Mouse (Mus musculus): ENCODE data around the gene Spata32. TPM values are rescaled to one million over a fixed set of nuclear protein-coding genes. Genes with fewer than 3 reads are reported as not detected.

Spata32 gene
- polyA plus RNA-seq, 1 experiment from 2014 or later: not detected

DNA sequence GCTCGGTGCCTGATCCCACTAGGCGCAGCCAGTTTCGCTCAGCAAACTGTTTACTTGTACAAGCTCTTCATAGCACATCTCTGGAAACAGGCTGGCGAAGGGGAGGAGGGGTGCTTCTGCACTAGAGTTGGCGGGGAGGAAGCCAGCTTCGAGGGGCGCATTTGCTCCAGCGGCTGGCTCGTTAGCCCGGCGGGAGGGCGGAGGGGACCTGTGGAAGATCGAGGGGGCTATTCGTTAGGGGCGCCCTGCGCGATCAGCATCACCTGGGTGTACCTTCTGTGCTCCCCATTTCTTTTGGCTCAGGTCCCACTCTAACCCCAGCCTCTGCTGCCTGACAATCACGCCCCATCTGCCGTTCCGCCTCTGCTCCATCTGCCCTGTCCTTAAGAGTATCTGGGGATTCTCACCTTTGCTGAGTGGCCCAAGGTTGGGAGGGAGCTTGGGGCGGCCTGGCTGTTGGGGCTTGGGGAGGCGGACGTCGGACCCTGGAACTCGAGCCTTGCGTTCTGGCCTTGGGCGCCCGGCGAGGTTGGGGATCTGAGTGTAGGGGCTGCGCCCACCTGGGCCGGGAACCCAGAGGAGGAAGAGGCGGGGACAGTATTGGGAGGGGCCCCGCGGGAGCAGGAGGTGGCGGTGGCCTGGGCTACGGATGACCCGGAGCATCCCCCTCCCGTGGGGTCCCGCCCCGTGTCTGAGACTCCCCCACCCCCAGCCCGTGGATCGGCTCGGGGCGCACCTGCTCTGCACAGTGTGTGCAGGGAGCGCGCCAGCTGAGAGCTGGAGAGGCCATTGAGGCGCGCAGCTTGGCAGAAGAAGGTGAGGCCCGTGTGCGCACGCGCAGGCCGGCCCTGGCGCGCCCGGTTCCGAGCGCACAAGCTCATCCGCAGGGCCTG is 19.1 kb downstream of the Spata32 start:
- no peaks in the 10 kb centered on the region for H3K9me3 ChIP-seq (replicated peaks)
- H3K36me3 ChIP-seq: no peaks in the 10 kb centered on the region
- no peaks in the 10 kb centered on the region for H3K4me1 ChIP-seq
- peak overlapping the region; percentile 19; the same call in 1 of the 2 replicates for H3K4me3 ChIP-seq
- H3K27ac ChIP-seq: no peak overlapping the region
- no peak overlapping the region for H3K9ac ChIP-seq
- peaks cover 78% of the 10 kb centered on the region for H3K27me3 ChIP-seq (replicated peaks)
- ATAC-seq: no peak
- WGBS (ENCODE audit: insufficient replicate concordance): 34% methylated on average over 56 of the region's 59 CpGs
- peak overlapping the region; percentile 51 for H3K4me2 ChIP-seq

DNA sequence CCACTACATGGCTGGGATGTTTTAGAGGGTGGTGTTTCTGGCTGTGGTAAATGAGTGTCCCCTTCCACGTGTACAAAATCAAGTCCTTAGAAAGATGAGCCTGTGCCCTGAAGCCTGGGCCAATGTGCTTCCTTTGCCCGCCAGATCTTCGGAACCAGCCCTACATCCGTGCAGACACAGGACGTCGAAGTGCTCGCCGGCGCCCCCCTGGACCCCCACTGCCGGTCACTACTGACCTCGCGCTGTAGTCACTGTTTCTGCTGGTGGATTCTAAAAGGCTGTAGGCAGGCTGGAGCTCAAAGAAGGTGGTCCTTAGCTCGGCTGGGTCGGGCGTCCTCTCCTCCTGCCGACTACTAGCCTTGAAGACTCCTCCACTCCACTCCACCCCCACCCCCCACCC is 19.9 kb downstream of the Spata32 start:
- Histone ChIP-seq H3K9me3 (replicated peaks) (no peaks in the 10 kb centered on the region), H3K36me3 (no peaks in the 10 kb centered on the region), H3K4me2 (no peak overlapping the region; the same call in 1 of the 2 replicates), H3K4me3 (no peak overlapping the region), H3K27me3 (replicated peaks) (peaks cover 86% of the 10 kb centered on the region), H3K27ac (no peak overlapping the region), H3K9ac (no peak overlapping the region), H3K4me1 (no peaks in the 10 kb centered on the region)
- WGBS (ENCODE audit: insufficient replicate concordance): 55% methylated on average over 16 of the region's 16 CpGs
- no peak for ATAC-seq

DNA sequence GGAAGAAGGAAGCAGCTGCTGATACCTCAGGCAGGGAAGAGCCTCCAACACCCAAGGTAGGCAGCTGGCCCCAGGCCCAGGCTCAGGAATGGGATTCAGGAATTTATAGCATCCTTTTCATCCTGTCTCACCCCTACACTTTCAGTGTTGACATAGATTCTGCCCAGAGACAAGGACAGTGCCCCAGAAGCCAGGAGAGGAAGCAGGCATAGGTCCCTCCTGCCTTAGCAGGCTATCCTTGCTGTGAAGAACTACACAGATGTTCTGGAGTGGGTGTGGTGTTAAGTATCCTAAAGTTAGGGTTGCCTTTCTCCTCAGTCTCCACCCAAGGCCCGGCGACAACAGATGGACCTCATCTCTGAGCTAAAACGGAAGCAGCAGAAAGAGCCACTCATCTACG is 20.9 kb downstream of the Spata32 start:
- no peak overlapping the region for H3K27ac ChIP-seq
- no peak for ATAC-seq
- H3K4me3 ChIP-seq: no peak overlapping the region
- 73% methylated on average over 4 of the region's 4 CpGs for WGBS (ENCODE audit: insufficient replicate concordance)
- no peaks in the 10 kb centered on the region for H3K9me3 ChIP-seq (replicated peaks)
- peaks cover 95% of the 10 kb centered on the region for H3K27me3 ChIP-seq (replicated peaks)
- H3K9ac ChIP-seq: no peak overlapping the region
- H3K36me3 ChIP-seq: no peaks in the 10 kb centered on the region
- H3K4me1 ChIP-seq: no peaks in the 10 kb centered on the region
- no peak overlapping the region for H3K4me2 ChIP-seq

DNA sequence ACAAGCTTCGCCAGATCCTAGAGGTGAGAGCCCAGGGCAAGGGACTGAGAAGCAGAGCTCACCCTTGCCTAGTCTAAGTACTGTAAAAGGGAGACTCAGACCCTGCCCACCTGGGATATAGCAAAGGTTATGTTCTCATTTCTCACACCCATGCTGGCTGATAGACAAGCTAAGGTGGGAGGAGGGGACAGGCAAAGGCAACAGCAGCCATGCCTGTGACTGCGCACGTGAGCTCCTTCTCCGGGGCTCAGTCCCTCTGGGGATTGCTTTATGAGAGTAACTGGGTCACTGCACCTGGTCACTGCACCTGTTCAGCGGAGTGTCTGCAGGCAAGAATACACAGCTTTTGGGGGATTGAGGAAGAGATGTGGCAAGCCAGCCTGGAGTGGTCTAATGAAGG is 22.6 kb downstream of the Spata32 start:
- Histone ChIP-seq H3K36me3 (no peaks in the 10 kb centered on the region), H3K27ac (no peak overlapping the region), H3K27me3 (replicated peaks) (peaks cover 98% of the 10 kb centered on the region), H3K4me3 (no peak overlapping the region), H3K9me3 (replicated peaks) (no peaks in the 10 kb centered on the region), H3K4me2 (no peak overlapping the region), H3K9ac (no peak overlapping the region), H3K4me1 (no peaks in the 10 kb centered on the region)
- no peak for ATAC-seq
- 81% methylated on average over 5 of the region's 5 CpGs for WGBS (ENCODE audit: insufficient replicate concordance)

DNA sequence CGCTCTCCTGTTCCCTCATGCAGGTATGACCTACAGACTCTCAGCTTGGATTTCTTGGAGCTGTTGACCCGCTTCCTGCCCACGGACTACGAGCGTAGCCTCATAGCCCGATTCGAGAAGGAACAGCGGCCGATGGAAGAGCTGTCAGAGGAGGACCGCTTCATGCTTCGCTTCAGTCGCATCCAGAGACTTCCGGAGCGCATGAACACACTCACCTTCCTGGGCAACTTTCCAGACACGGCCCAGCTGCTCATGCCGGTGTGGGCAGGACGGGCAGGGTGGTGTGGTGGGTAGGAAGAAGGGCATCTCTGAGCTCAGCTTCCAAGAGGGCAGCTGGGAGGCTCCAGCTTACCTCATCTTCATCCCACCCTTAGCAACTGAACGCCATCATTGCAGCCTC is 23.0 kb downstream of the Spata32 start:
- no peak overlapping the region for H3K27ac ChIP-seq
- no peak overlapping the region for H3K4me2 ChIP-seq
- WGBS (ENCODE audit: insufficient replicate concordance): 80% methylated on average over 18 of the region's 18 CpGs
- no peaks in the 10 kb centered on the region for H3K36me3 ChIP-seq
- no peaks in the 10 kb centered on the region for H3K9me3 ChIP-seq (replicated peaks)
- H3K9ac ChIP-seq: no peak overlapping the region
- no peak overlapping the region for H3K4me3 ChIP-seq
- no peaks in the 10 kb centered on the region for H3K4me1 ChIP-seq
- ATAC-seq: no peak
- peaks cover 97% of the 10 kb centered on the region for H3K27me3 ChIP-seq (replicated peaks)

- H3K9ac ChIP-seq: no peak overlapping the region
- no peaks in the 10 kb centered on the region for H3K9me3 ChIP-seq (replicated peaks)
- no peak overlapping the region for H3K27ac ChIP-seq
- H3K4me1 ChIP-seq: no peaks in the 10 kb centered on the region
- peaks cover 85% of the 10 kb centered on the region for H3K27me3 ChIP-seq (replicated peaks)
- no peaks in the 10 kb centered on the region for H3K36me3 ChIP-seq
- 70% methylated on average over 9 of the region's 9 CpGs for WGBS (ENCODE audit: insufficient replicate concordance)
- no peak for ATAC-seq
- H3K4me2 ChIP-seq: no peak overlapping the region
- H3K4me3 ChIP-seq: no peak overlapping the region
These were observed 24.4 kb downstream of the Spata32 start for GRCm38 (mm10) chr11:103193825-103194168.

GRCm38 (mm10) chr11:103192956-103193824 is 25.0 kb downstream of the Spata32 start:
- ATAC-seq: no peak
- no peak overlapping the region for H3K27ac ChIP-seq
- no peak overlapping the region for H3K4me3 ChIP-seq
- H3K9me3 ChIP-seq (replicated peaks): no peaks in the 10 kb centered on the region
- peaks cover 79% of the 10 kb centered on the region for H3K27me3 ChIP-seq (replicated peaks)
- H3K36me3 ChIP-seq: no peaks in the 10 kb centered on the region
- H3K9ac ChIP-seq: no peak overlapping the region
- H3K4me2 ChIP-seq: 0 out of 2 replicates have a peak overlapping the region, but pooled peaks have one; percentile 12
- no peaks in the 10 kb centered on the region for H3K4me1 ChIP-seq
- WGBS (ENCODE audit: insufficient replicate concordance): 58% methylated on average over 44 of the region's 44 CpGs

DNA sequence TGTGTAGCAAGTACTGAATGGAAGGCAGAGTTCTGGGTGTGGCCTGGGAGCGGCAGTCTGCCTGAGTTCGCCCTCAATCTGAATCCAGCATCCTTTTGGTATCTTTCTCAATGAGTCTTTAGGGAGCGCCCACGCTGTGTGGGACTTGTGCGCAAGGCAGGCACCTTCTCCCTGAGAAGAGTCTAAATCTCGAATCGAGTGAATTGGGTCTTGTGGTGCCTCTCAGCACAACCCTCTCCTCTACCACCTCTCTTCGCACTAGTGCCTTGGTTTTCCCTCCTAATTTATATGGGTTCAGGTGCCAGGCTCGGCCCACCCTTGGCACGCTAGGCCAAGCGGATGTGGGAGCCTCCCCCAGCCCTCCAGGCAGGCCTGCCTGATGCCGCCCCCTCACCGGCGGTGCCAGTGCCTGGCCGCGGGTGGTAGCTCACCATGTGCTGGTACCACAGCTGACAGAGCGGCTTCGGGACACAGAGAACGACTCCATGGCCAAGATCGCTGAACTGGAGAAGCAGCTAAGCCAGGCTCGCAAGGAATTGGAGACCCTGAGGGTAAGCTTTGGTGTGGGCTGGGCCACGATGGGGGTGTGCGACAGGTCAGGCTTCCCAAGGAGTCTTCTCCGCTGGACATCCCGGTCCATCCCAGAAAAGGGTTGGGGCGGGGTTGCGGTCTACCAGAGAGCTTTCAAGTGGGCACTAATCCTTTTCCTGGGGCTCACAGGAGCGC is 25.8 kb downstream of the Spata32 start:
- Histone ChIP-seq H3K9ac (no peak overlapping the region), H3K4me1 (no peaks in the 10 kb centered on the region), H3K27ac (no peak overlapping the region), H3K9me3 (replicated peaks) (no peaks in the 10 kb centered on the region), H3K4me3 (no peak overlapping the region), H3K4me2 (0 out of 2 replicates have a peak overlapping the region, but pooled peaks have one; percentile 12), H3K36me3 (no peaks in the 10 kb centered on the region; the same call in 1 of the 2 replicates), H3K27me3 (replicated peaks) (peaks cover 71% of the 10 kb centered on the region)
- ATAC-seq: no peak
- 71% methylated on average over 28 of the region's 28 CpGs for WGBS (ENCODE audit: insufficient replicate concordance)

GRCm38 (mm10) chr11:103184891-103185290 is 33.3 kb downstream of the Spata32 start:
- H3K27ac ChIP-seq: no peak overlapping the region
- no peak for ATAC-seq
- H3K4me2 ChIP-seq: no peak overlapping the region
- H3K4me3 ChIP-seq: no peak overlapping the region
- no peaks in the 10 kb centered on the region for H3K27me3 ChIP-seq (replicated peaks)
- no peak overlapping the region for H3K9ac ChIP-seq
- no peaks in the 10 kb centered on the region for H3K9me3 ChIP-seq (replicated peaks)
- WGBS (ENCODE audit: insufficient replicate concordance): 46% methylated on average over 2 of the region's 2 CpGs
- no peaks in the 10 kb centered on the region for H3K4me1 ChIP-seq
- H3K36me3 ChIP-seq: peaks cover 2% of the 10 kb centered on the region; the same call in 1 of the 2 replicates

DNA sequence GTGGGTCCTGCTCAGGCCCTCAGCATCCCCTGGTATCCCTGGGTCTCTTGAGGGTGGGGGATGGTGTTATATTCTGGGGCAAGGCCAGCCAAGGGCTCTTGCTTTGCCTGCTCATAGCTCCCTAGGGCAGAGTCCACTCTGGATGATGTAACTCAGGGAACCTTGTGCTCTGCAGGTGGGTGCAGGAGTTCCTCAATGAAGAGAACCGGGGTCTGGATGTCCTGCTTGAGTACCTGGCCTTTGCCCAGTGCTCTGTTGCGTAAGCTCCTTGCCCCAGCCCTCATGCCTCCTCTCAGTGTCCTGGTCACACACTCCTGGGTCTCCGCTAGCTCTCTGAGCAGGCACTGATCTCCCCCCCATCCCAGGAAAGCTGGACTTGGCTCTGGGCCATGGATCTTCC is 36.3 kb downstream of the Spata32 start:
- WGBS (ENCODE audit: insufficient replicate concordance): 87% methylated on average over 3 of the region's 3 CpGs

DNA sequence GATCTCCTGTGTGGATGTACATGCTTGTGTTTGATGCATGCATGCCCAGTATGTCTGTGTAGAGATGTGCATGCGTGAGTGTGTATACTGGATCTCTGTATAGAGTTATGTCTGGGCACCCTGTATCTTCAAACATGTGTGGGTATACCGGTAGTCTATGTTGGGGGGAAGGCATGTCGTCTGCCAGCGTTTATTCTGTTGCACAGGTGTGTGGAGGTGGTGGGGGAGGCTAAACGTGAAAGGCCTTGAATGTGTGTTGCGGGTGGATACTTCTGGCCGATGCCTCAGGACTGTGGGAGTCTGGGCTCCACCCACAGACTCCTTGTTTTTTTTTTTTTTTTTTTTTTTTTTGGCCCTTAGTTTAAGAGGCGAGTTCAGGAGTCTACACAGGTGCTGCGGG is 36.9 kb downstream of the Spata32 start:
- no peak overlapping the region for H3K4me2 ChIP-seq
- WGBS (ENCODE audit: insufficient replicate concordance): 74% methylated on average over 9 of the region's 9 CpGs
- peaks cover 19% of the 10 kb centered on the region; the same call in 1 of the 2 replicates for H3K4me1 ChIP-seq
- H3K9ac ChIP-seq: no peak overlapping the region
- no peaks in the 10 kb centered on the region for H3K36me3 ChIP-seq
- H3K4me3 ChIP-seq: no peak overlapping the region
- H3K9me3 ChIP-seq (replicated peaks): no peaks in the 10 kb centered on the region
- ATAC-seq: no peak
- H3K27me3 ChIP-seq (replicated peaks): no peaks in the 10 kb centered on the region
- H3K27ac ChIP-seq: no peak overlapping the region

More for the DNA sequence above, 36.3 kb downstream of the Spata32 start:
- peaks cover 13% of the 10 kb centered on the region; the same call in 1 of the 2 replicates for H3K4me1 ChIP-seq
- H3K4me2 ChIP-seq: no peak overlapping the region
- H3K4me3 ChIP-seq: no peak overlapping the region
- ATAC-seq: no peak
- no peaks in the 10 kb centered on the region for H3K9me3 ChIP-seq (replicated peaks)
- no peak overlapping the region for H3K9ac ChIP-seq
- no peaks in the 10 kb centered on the region for H3K27me3 ChIP-seq (replicated peaks)
- H3K27ac ChIP-seq: no peak overlapping the region
- no peaks in the 10 kb centered on the region for H3K36me3 ChIP-seq

Data from liver, embryonic 12.5 days (tissue).